Mouse (Mus musculus) macrophage (primary cell): ENCODE measurements around the gene App. TPM values are rescaled to one million over a fixed set of nuclear protein-coding genes. Genes with fewer than 3 reads are reported as not detected.

Experiments used
- H3K27ac ChIP-seq: fragments of 350-480 bp; formaldehyde crosslinking; 2 replicates; pipeline ENCODE4 v1.9.0; 2021
- H3K36me3 ChIP-seq: fragments of 350-480 bp; formaldehyde crosslinking; 2 replicates; pipeline ENCODE4 v1.9.0; 2021; ENCODE audit errors: inconsistent target
- H3K4me3 ChIP-seq: fragments of 350-480 bp; formaldehyde crosslinking; 2 replicates; pipeline ENCODE4 v1.9.0; 2021; ENCODE audit errors: inconsistent target
- H3K79me2 ChIP-seq: fragments of 350-480 bp; formaldehyde crosslinking; 2 replicates; pipeline ENCODE4 v1.9.0; 2021; ENCODE audit errors: inconsistent target
- WGBS: methylation state at CpG from one replicate; pipeline ENCODE4 v1.1.7; 2026; ENCODE audit warnings: inconsistent platforms; ENCODE audit not compliant: missing documents; 5-methylcytosine and 5-hydroxymethylcytosine counted together
- polyA plus RNA-seq: library from polyadenylated mRNA; stranded (reverse); fragments of 250-400 nt; gene quantifications from 3 replicates; pipeline ENCODE4 v1.2.4, GENCODE M21; 2018; ENCODE audit warnings: inconsistent platforms

App gene
- polyA plus RNA-seq, 1 experiment from 2014 or later, result 669 TPM

DNA sequence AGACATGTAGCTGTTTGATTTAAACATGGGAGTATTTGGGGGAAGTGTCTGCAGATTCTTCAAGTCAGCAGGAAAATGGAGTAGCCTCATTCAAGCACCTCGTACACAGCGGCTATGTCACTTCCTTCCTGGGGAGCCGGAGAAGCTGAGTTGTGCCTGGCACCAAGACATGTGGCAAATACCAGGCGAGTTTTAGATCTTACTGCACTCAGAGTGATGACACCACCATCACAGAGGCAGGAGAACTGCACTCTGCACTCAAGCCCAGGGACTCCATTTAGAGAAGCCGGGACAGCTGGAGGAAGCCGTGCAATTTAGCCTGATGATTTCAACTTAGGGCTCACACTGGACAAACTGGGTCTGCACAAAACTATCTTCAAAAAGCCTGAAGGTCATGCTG, 183.6 kb downstream of the App start:
- Histone ChIP-seq H3K4me3 (no peak overlapping the region), H3K27ac (peak overlapping the region; percentile 74), H3K79me2 (no peaks in the 10 kb centered on the region; the same call in 1 of the 2 replicates), H3K36me3 (peaks cover 6% of the 10 kb centered on the region; the same call in 1 of the 2 replicates)
- WGBS, result 19% methylated on average over 6 of the region's 6 CpGs

DNA sequence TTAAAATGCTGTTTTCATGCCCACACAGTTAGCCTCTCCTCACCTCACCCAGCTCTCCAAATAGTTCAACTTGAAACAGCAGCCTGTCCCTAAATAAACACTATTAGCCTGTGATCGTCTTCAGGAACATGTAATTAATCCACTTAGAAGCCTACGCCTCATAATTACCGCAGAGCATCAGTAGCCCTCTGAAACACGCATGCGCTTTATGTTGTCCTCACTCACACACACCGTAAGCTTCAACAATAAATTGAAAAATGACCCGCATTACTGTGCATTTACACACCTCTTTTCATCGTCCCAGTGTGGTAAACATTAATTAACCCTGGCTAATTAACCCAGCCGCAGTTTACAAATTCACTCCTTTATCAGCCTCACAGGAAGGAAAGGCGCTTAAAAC, 184.1 kb downstream of the App start:
- WGBS, result 88% methylated on average over 10 of the region's 10 CpGs
- Histone ChIP-seq H3K4me3 (no peak overlapping the region), H3K36me3 (peaks cover 6% of the 10 kb centered on the region; the same call in 1 of the 2 replicates), H3K27ac (peak overlapping the region; percentile 74), H3K79me2 (no peaks in the 10 kb centered on the region; the same call in 1 of the 2 replicates)

DNA sequence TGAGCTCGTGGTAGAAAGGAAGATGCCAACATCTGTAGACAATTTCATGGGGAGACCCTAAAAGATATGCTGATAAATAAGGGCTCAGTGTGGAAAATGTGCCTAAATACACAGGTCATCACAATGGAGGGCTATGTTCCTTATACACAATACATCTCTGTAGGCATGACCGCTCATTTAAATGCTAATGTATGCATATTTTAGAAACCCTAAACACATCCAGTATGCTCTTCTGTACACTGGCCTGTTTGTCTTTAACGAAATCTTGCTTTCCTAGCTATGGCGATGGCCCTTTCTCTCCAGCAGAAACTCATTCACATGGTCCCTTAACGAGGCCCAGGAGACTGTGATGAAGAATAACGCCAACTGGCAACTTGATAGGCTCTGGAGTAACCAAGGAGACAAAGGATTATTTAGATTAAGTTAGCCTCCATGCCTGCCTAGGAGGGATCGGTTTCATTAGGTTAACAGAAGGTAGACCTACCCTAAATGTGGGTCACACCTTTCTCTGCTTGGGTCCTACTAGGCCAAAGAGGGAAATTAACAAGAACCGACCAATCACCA, 185.8 kb downstream of the App start:
- Histone ChIP-seq H3K4me3 (no peak overlapping the region), H3K79me2 (no peaks in the 10 kb centered on the region; the same call in 1 of the 2 replicates), H3K36me3 (peaks cover 6% of the 10 kb centered on the region; the same call in 1 of the 2 replicates), H3K27ac (no peak overlapping the region)
- WGBS, result 97% methylated on average over 8 of the region's 8 CpGs

DNA sequence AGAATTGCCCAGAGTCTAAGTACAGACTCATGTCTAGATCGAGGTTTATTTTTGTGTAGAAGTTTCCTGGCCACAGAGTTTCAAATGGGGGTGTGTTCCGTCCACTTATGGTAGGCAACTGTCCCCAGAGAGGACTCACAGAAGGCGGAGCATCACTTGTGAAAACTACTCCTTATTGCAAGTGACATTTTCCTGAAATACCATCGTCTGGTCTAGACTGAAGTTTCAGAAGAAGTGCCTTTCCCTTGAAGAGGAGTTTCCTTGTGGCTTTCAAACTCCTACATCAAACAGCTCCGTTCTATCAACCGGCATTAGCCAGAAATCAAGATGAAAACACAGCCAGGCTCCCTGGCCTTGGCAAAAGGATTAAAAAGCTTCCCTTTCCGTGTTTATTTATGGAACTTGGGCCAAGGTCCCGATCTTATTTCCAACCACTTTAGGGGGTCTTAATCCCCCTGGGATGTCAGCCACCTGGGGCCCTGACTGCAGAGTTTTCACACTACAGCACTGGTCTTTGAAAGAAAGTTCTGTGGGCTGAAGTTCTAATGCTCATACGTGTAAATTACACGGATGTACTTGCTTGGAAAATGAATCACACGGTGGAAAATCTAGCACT, 187.4 kb downstream of the App start:
- Histone ChIP-seq H3K4me3 (no peak overlapping the region), H3K27ac (no peak overlapping the region), H3K36me3 (peaks cover 6% of the 10 kb centered on the region; the same call in 1 of the 2 replicates), H3K79me2 (no peaks in the 10 kb centered on the region; the same call in 1 of the 2 replicates)
- WGBS, result 96% methylated on average over 11 of the region's 11 CpGs

DNA sequence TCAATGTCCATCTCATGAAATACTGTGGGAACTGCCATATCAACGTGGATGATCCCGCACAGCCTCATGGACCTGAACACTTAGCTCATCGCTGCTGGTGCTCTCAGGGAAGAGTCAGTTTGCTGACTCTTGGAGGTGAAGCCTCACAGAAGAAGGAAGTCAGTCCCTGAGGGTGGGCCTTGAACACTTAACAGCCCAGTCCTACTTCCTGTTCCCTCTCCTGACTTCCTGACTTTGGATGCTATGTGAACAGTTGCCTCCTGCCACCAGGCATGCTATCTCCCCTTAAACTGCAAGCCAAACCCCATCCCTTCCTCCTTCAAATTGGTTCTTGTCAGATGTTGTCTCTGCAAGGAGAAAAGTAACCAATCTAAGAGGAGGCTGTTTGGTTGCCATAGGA, 188.2 kb downstream of the App start:
- H3K36me3 ChIP-seq, result peaks cover 6% of the 10 kb centered on the region; the same call in 1 of the 2 replicates
- H3K27ac ChIP-seq, result no peak overlapping the region
- H3K4me3 ChIP-seq, result no peak overlapping the region
- WGBS, result 86% methylated on average over 3 of the region's 3 CpGs
- H3K79me2 ChIP-seq, result no peaks in the 10 kb centered on the region; the same call in 1 of the 2 replicates

DNA sequence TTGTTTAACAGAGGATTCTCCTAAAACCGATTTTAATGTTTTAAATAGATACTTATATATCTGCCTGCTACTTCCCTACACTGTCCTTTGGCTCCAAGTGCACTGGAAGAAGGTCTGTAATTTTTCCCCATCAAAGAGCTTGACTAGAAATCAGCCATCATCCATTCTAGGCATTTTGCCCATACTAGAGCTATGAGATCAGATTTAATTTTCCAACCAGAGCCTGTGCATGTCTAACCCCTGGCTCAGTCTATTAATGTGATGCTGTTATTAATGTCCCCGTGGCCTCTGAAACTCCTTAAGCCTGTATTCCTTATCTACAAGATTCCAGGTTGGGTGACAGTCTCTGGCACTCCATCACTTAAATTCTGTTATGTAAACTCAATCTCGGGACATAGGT, 190.1 kb downstream of the App start:
- H3K79me2 ChIP-seq, result no peaks in the 10 kb centered on the region; the same call in 1 of the 2 replicates
- WGBS, result 92% methylated on average over 3 of the region's 3 CpGs
- no peak overlapping the region for H3K27ac ChIP-seq
- peaks cover 10% of the 10 kb centered on the region for H3K36me3 ChIP-seq
- H3K4me3 ChIP-seq, result no peak overlapping the region

DNA sequence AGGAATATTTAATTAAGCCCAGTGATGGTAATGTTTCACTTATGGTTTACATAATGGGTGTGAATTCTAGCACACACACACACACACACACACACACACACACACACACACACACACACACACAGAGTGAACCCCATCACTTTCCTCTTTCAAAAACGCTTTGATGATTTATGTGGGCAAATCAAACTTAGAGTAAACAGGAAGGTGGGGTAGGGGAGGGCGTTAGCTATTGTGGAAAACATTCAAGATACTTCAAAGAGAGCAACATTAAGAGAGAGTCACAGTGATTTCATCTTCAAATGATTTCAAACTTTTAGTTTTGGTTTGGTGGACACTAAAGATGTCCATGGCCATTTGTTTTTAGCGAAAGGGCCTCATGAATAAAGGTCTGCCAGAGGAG, 191.0 kb downstream of the App start:
- 76% methylated on average over 3 of the region's 3 CpGs for WGBS
- Histone ChIP-seq H3K4me3 (no peak overlapping the region), H3K27ac (no peak overlapping the region), H3K36me3 (peaks cover 15% of the 10 kb centered on the region), H3K79me2 (no peaks in the 10 kb centered on the region; the same call in 1 of the 2 replicates)

DNA sequence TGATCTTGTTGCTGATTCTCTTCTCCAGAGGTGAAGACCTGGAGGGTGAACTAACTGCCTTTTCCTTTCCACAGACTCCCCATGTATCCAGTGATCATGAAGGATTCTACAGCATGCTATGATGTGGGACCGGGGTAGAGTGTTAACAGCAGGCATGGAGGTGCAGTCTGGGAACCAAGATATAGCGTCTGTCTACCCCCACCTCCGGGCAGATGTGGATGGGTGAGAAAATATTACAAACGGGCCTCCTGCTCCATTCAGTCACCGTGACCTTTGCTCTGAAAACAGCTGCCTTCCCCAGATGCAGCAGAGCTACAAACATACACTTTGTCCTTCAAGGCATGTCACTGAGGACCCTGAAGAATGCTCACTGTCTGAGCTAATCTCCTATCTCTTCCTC, 195.0 kb downstream of the App start:
- WGBS, result 90% methylated on average over 5 of the region's 5 CpGs
- Histone ChIP-seq H3K36me3 (peaks cover 49% of the 10 kb centered on the region), H3K79me2 (no peaks in the 10 kb centered on the region), H3K4me3 (no peak overlapping the region), H3K27ac (no peak overlapping the region)

DNA sequence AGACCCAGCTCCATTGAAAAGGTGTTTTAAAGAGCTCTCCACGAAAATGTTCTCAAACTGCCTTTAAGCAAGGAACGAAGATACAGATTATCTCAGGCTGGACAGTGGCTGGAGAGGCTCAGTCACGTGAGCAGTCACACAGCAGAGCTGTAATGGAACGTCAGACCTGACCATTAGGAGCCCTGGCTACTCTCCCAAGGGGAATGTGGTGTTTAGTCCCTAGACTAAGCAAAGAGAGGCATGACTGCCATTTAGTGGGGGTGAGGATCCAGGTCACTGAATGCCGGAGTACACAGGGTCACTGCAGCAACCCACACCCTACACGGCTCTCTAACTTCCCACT, 199.4 kb downstream of the App start:
- no peak overlapping the region for H3K27ac ChIP-seq
- H3K79me2 ChIP-seq, result no peaks in the 10 kb centered on the region
- peaks cover 59% of the 10 kb centered on the region for H3K36me3 ChIP-seq
- WGBS, result 98% methylated on average over 5 of the region's 6 CpGs
- H3K4me3 ChIP-seq, result no peak overlapping the region

DNA sequence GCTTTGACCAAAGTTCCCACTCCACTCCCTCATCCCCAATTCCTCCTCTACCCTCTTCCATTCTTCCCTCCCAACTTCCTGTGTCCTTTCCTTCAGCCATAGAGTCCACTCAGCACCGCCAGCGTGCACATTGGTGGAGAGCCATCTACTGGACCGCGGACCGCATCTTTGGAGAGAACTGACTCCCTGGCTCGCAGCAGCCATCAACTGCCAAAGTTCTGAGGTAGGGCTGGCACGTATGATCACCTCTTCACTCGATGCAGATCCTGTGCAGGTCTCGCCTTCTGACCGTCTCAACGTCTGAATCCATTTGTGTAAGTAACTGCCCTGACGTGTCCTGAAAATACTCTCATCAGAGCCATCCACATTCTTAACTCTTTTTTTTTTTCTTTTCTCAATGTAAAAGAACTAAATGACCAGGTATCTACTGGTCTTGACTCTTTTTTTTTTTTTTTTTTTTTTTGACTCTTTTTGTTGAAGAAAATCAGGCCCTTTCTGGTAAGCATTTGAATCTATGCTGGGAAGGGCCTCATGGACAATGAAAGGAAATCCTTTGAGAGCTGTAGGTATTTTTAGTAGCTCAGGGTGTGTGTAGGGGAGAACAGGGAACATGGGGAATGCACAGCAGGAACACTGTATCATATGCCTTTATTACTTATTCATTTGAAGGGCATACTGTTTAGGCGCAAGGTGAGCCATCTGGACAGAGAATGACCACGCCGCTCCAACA, 200.0 kb downstream of the App start:
- H3K79me2 ChIP-seq, result no peaks in the 10 kb centered on the region
- 95% methylated on average over 15 of the region's 15 CpGs for WGBS
- no peak overlapping the region for H3K27ac ChIP-seq
- peaks cover 56% of the 10 kb centered on the region for H3K36me3 ChIP-seq
- H3K4me3 ChIP-seq, result no peak overlapping the region

DNA sequence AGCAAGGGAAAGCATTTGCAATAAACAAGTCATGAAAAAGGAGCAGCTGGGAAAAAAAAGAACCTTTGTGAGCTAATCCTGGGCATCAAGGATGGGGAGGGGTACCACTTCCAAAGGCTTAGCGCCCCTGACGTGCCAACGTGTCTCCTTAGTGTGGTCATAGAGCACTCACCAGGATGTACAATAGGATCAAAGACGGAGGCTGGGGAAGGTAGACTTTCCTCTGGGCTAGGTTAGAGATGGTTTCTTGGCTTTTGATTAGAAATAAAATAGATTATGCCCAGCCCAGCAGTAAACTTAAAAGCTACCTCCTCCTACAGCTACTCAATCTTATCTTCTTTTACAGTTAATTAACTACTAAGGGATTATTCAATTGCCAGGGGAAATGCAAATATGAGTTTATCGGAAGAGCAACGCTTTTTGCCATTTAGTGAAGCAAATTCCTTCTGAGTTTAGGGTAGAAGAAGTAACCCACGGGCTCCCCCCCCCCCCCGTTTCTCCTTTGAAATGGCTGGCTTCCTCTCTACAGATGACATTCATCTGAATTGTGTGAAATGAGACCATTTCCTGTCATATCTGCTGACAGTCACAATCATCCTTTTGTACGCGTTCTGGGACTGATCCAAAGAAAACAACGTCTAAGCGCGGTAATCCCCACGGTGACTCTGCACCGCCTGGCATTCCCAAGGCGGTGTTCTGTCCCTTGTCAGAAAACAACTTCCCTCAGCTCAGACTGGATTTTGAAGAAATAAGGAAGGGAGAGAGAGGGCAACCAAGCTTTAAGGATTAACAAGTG, 201.8 kb downstream of the App start:
- Histone ChIP-seq H3K36me3 (peaks cover 39% of the 10 kb centered on the region; the same call in 1 of the 2 replicates), H3K27ac (peak overlapping the region; percentile 51), H3K79me2 (no peaks in the 10 kb centered on the region), H3K4me3 (no peak overlapping the region)
- WGBS, result 71% methylated on average over 16 of the region's 16 CpGs

DNA sequence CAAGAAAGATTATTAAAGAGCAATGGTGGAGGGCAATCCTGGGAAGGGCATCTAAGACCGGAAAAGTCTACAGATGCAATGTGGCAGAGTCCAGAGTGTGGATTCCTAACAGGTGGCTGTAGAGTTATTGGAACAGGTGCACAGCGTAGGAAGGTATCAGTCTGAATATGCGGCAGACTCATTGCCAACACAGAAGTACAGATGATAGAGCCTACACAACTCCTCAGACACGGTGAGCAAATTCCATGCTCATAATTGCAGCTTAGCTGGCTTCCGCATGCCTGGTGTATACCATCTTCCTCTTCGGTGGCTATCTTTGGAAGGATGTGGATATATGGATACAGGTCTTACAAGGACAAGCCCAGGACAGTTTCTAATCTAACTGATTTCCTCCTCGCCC, 204.5 kb downstream of the App start:
- Histone ChIP-seq H3K4me3 (no peak overlapping the region), H3K79me2 (no peaks in the 10 kb centered on the region)
- whole genome bisulfite sequencing, result 99% methylated on average over 6 of the region's 7 CpGs

DNA sequence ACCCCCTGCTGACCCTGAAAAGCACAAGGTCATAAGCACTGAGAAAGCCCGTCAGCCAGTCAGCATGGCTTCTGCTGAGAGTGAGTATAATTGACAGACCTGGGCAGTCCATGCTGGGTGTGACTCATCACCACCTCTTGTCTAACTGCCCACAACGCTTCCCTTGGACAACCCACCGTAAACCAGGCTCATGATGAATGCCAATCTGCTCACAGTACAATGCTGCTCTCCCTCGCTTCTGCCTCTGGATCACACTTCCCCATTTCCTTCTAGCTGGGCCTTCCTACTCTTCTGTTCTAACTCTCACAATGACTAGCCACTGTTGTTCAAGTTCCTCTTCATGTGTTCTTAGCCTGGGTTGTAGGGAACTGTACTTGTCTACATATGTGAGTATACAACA, 206.6 kb downstream of the App start:
- peak overlapping the region; percentile 72 for H3K27ac ChIP-seq
- no peak overlapping the region for H3K4me3 ChIP-seq
- 2% methylated on average over 4 of the region's 4 CpGs for WGBS
- H3K79me2 ChIP-seq, result no peaks in the 10 kb centered on the region
- H3K36me3 ChIP-seq, result peaks cover 23% of the 10 kb centered on the region; the same call in 1 of the 2 replicates

More for the DNA sequence above, 204.5 kb downstream of the App start:
- Histone ChIP-seq H3K27ac (no peak overlapping the region), H3K36me3 (peaks cover 15% of the 10 kb centered on the region; the same call in 1 of the 2 replicates)

DNA sequence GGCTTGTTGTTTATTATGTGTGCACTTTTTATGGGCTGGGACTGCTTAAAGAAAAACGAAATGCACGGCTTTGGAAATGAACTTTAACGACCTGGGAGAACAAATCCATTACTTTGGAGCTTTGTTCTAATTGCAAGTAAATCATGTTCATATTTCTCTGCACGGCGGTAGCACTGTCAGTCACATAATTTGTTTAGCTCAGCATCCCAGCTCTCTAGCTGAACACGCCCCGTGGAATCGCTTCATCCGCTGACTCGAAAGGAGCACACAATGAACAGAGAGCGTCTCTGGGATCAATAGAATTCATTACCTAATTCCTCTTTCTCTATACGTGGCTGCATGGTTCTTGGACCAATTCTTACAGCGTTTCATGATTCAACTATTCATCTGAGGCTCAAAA, 207.5 kb downstream of the App start:
- H3K36me3 ChIP-seq, result peaks cover 31% of the 10 kb centered on the region
- no peak overlapping the region for H3K4me3 ChIP-seq
- no peaks in the 10 kb centered on the region for H3K79me2 ChIP-seq
- 94% methylated on average over 13 of the region's 13 CpGs for WGBS
- no peak overlapping the region for H3K27ac ChIP-seq
